Mouse (Mus musculus) MEL (cell line): ENCODE data around the gene Ddah1. TPM values are rescaled to one million over a fixed set of nuclear protein-coding genes. Genes with fewer than 3 reads are reported as not detected.

Source experiments
- DNase-seq: peaks from one replicate; pipeline ENCODE4 v3.0.0; 2011; ENCODE audit warnings: low read depth, low spot score
- H3K27ac ChIP-seq: 2 replicates; pipeline ENCODE4 v1.5.1; 2012; ENCODE audit warnings: low read depth, mild to moderate bottlenecking, control low read depth, low read length, moderate library complexity; ENCODE audit not compliant: control insufficient read depth
- H3K27me3 ChIP-seq, 2 experiments: fragments of 150-350 bp in 1 of 2; sonication (generic) in 1 of 2; 2 replicates each; pipeline ENCODE4 v1.6.1; 2012; ENCODE audit warnings: low read length in 2 of 2, mild to moderate bottlenecking in 2 of 2, improper control_type of control experiment in 1 of 2, moderate library complexity in 1 of 2; ENCODE audit not compliant: insufficient read depth in 2 of 2, control insufficient read depth in 1 of 2
- H3K36me3 ChIP-seq, 2 experiments: 2 replicates each; pipeline ENCODE4 v1.6.1; 2012 to 2014; ENCODE audit warnings: low read length in 2 of 2, improper control_type of control experiment in 1 of 2, inconsistent platforms in 1 of 2, mild to moderate bottlenecking in 1 of 2; ENCODE audit not compliant: insufficient read depth in 2 of 2, control insufficient read depth in 1 of 2
- H3K4me1 ChIP-seq, 2 experiments: fragments of 150-350 bp in 1 of 2; sonication (generic) in 1 of 2; 2 replicates each; pipeline ENCODE4 v1.6.1; 2012; ENCODE audit warnings: low read length in 2 of 2, improper control_type of control experiment in 1 of 2, mild to moderate bottlenecking in 1 of 2; ENCODE audit not compliant: insufficient read depth in 2 of 2, control insufficient read depth in 1 of 2
- H3K4me3 ChIP-seq, 2 experiments: fragments of 150-350 bp in 1 of 2; sonication (generic) in 1 of 2; 2 replicates each; pipeline ENCODE4 v1.5.1; 2012; ENCODE audit warnings: low read depth in 2 of 2, low read length in 2 of 2, mild to moderate bottlenecking in 2 of 2, moderate library complexity in 2 of 2, control low read depth in 1 of 2, improper control_type of control experiment in 1 of 2; ENCODE audit not compliant: control insufficient read depth in 1 of 2, insufficient read depth in 1 of 2
- H3K79me2 ChIP-seq: 2 replicates; pipeline ENCODE4 v1.6.1; 2012; ENCODE audit warnings: mild to moderate bottlenecking, low read length, moderate library complexity; ENCODE audit not compliant: control insufficient read depth, poor library complexity, insufficient read depth
- H3K9ac ChIP-seq: 2 replicates; pipeline ENCODE4 v1.6.1; 2012; ENCODE audit warnings: low read depth, mild to moderate bottlenecking, control low read depth, low read length, moderate library complexity; ENCODE audit not compliant: control insufficient read depth, poor library complexity, severe bottlenecking
- H3K9me3 ChIP-seq: fragments of 150-350 bp; sonication (generic); replicated peaks from 2 replicates; pipeline ENCODE4 v1.6.1; 2012; ENCODE audit warnings: mild to moderate bottlenecking, low read length, improper control_type of control experiment, moderate library complexity; ENCODE audit not compliant: insufficient read depth
- CHD1 ChIP-seq: IDR thresholded peaks from 2 replicates; pipeline ENCODE4 v1.6.1; 2012; ENCODE audit warnings: low read depth, mild to moderate bottlenecking, inconsistent platforms, low read length, improper control_type of control experiment
- CHD2 ChIP-seq: IDR thresholded peaks from 2 replicates; pipeline ENCODE4 v1.6.1; 2011; ENCODE audit warnings: low read length, improper control_type of control experiment
- CTCF ChIP-seq, 3 experiments: IDR thresholded peaks in 2 of 3; conservative IDR thresholded peaks in 1 of 3; 2 replicates each; pipeline ENCODE4 v1.5.1; 2011 to 2012; ENCODE audit warnings: low read length in 3 of 3, low read depth in 2 of 3, mild to moderate bottlenecking in 2 of 3, improper control_type of control experiment in 1 of 3, inconsistent platforms in 1 of 3, mixed read lengths in 1 of 3, moderate library complexity in 1 of 3; ENCODE audit not compliant: control insufficient read depth in 1 of 3, insufficient read depth in 1 of 3, poor library complexity in 1 of 3, severe bottlenecking in 1 of 3
- E2F4 ChIP-seq: IDR thresholded peaks from 2 replicates; pipeline ENCODE4 v1.6.1; 2011; ENCODE audit warnings: low read depth, low read length, improper control_type of control experiment, borderline replicate concordance
- ELF1 ChIP-seq: IDR thresholded peaks from 2 replicates; pipeline ENCODE4 v1.6.1; 2014; ENCODE audit warnings: low read depth, mild to moderate bottlenecking, inconsistent platforms, low read length, improper control_type of control experiment, moderate library complexity
- ETS1 ChIP-seq: IDR thresholded peaks from 2 replicates; pipeline ENCODE4 v1.6.1; 2012; ENCODE audit warnings: low read depth, mild to moderate bottlenecking, inconsistent platforms, low read length, improper control_type of control experiment, moderate library complexity
- GABPA ChIP-seq: IDR thresholded peaks from 2 replicates; pipeline ENCODE4 v1.6.1; 2012; ENCODE audit warnings: low read depth, mild to moderate bottlenecking, inconsistent platforms, low read length, improper control_type of control experiment, moderate library complexity
- GATA1 ChIP-seq: IDR thresholded peaks from 2 replicates; pipeline ENCODE4 v1.6.1; 2011; ENCODE audit warnings: low read depth, low read length, improper control_type of control experiment
- HCFC1 ChIP-seq: IDR thresholded peaks from 2 replicates; pipeline ENCODE4 v1.6.1; 2012; ENCODE audit warnings: low read depth, mild to moderate bottlenecking, inconsistent platforms, low read length, improper control_type of control experiment, moderate library complexity
- JUND ChIP-seq: IDR thresholded peaks from 2 replicates; pipeline ENCODE4 v1.6.1; 2011; ENCODE audit warnings: low read depth, mild to moderate bottlenecking, improper control_type of control experiment, low read length
- MAX ChIP-seq: IDR thresholded peaks from 2 replicates; pipeline ENCODE4 v1.6.1; 2011; ENCODE audit warnings: low read length, improper control_type of control experiment
- MAZ ChIP-seq: IDR thresholded peaks from 2 replicates; pipeline ENCODE4 v1.6.1; 2012; ENCODE audit warnings: low read depth, mild to moderate bottlenecking, inconsistent platforms, low read length, improper control_type of control experiment
- MYC ChIP-seq: IDR thresholded peaks from 2 replicates; pipeline ENCODE4 v1.6.1; 2011; ENCODE audit warnings: low read depth, mild to moderate bottlenecking, low read length, improper control_type of control experiment, moderate library complexity
- NRF1 ChIP-seq: IDR thresholded peaks from 2 replicates; pipeline ENCODE4 v1.6.1; 2014; ENCODE audit warnings: low read depth, mild to moderate bottlenecking, inconsistent platforms, low read length, improper control_type of control experiment, moderate library complexity; ENCODE audit not compliant: poor library complexity, insufficient read depth, severe bottlenecking
- POLR2A ChIP-seq, 2 experiments: IDR thresholded peaks; 2 replicates each; pipeline ENCODE4 v1.6.1; 2011 to 2012; ENCODE audit warnings: low read length in 2 of 2, mild to moderate bottlenecking in 2 of 2, control low read depth in 1 of 2, improper control_type of control experiment in 1 of 2, low read depth in 1 of 2, moderate library complexity in 1 of 2; ENCODE audit not compliant: control insufficient read depth in 1 of 2, insufficient read depth in 1 of 2, poor library complexity in 1 of 2
- POLR2AphosphoS2 ChIP-seq: IDR thresholded peaks from 2 replicates; pipeline ENCODE4 v1.6.1; 2011; ENCODE audit warnings: low read length, improper control_type of control experiment
- RCOR1 ChIP-seq: IDR thresholded peaks from 2 replicates; pipeline ENCODE4 v1.6.1; 2012; ENCODE audit warnings: low read depth, mild to moderate bottlenecking, inconsistent platforms, low read length, improper control_type of control experiment
- SIN3A ChIP-seq: IDR thresholded peaks from 2 replicates; pipeline ENCODE4 v1.6.1; 2012; ENCODE audit warnings: low read length, improper control_type of control experiment, inconsistent platforms
- TAL1 ChIP-seq: IDR thresholded peaks from 2 replicates; pipeline ENCODE4 v1.6.1; 2012; ENCODE audit warnings: mild to moderate bottlenecking, inconsistent platforms, low read length, moderate library complexity, mixed read lengths
- TBP ChIP-seq: IDR thresholded peaks from 2 replicates; pipeline ENCODE4 v1.8.0; 2011; ENCODE audit warnings: low read depth, low read length, improper control_type of control experiment
- TCF12 ChIP-seq: IDR thresholded peaks from 2 replicates; pipeline ENCODE4 v1.6.1; 2014; ENCODE audit warnings: low read depth, mild to moderate bottlenecking, inconsistent platforms, low read length, improper control_type of control experiment, moderate library complexity
- UBTF ChIP-seq: IDR thresholded peaks from 2 replicates; pipeline ENCODE4 v1.6.1; 2012; ENCODE audit warnings: low read depth, mild to moderate bottlenecking, inconsistent platforms, low read length, improper control_type of control experiment, moderate library complexity, borderline replicate concordance; ENCODE audit not compliant: insufficient read depth
- USF2 ChIP-seq, 2 experiments: IDR thresholded peaks; 2 replicates each; pipeline ENCODE4 v1.6.1; 2011 to 2012; ENCODE audit warnings: improper control_type of control experiment in 2 of 2, low read length in 2 of 2, borderline replicate concordance in 1 of 2, inconsistent platforms in 1 of 2, low read depth in 1 of 2, mild to moderate bottlenecking in 1 of 2; ENCODE audit not compliant: insufficient read depth in 1 of 2
- ZC3H11A ChIP-seq: IDR thresholded peaks from 2 replicates; pipeline ENCODE4 v1.6.1; 2012; ENCODE audit warnings: low read depth, mild to moderate bottlenecking, inconsistent platforms, low read length, improper control_type of control experiment
- ZKSCAN1 ChIP-seq: IDR thresholded peaks from 2 replicates; pipeline ENCODE4 v1.6.1; 2012; ENCODE audit warnings: low read depth, mild to moderate bottlenecking, inconsistent platforms, low read length, improper control_type of control experiment, moderate library complexity
- ZNF384 ChIP-seq: IDR thresholded peaks from 2 replicates; pipeline ENCODE4 v1.6.1; 2012; ENCODE audit warnings: low read depth, mild to moderate bottlenecking, inconsistent platforms, low read length, improper control_type of control experiment
- polyA plus RNA-seq, 2 experiments: library from polyadenylated mRNA; stranded (reverse) in 1 of 2; unstranded in 1 of 2; fragments of >175 nt in 1 of 2; fragments of >200 nt in 1 of 2; gene quantifications; 2 replicates each; pipeline versions ENCODE4 v1.2.1 to v1.2.4; 2012; ENCODE audit warnings: low replicate concordance in 2 of 2, low read depth in 1 of 2; ENCODE audit not compliant: insufficient read length in 2 of 2, insufficient read depth in 1 of 2, missing spikeins in 1 of 2
- total RNA-seq: library from RNA; depleted of rRNA; stranded (reverse); fragments of 300-350 nt; gene quantifications from 2 replicates; pipeline ENCODE4 v1.2.3, GENCODE M21; 2012

The Ddah1 gene
- total and polyA plus RNA-seq, 3 experiments, result not detected

DNA sequence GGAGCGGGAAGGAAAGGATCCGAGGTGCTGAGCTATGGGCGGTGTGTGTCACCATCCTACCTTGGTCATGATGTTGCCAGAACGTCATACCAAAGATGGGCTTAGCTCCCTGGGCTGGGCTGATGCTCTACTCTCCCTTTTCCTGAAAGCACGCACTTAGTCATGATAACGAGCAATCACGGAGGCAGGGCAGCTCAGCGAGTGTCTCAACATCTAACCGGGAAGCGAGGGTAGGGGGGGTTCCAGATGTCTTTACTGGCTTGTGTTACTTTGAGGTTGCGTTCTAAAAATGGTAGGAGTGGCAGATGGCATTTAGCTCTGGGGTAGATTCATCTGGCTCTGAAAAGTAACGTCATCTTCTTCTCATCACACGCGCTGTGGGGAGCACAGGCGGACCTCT, 18.5 kb downstream of the Ddah1 start:
- Histone ChIP-seq H3K27ac (no peak overlapping the region), H3K9me3 (no peaks in the 10 kb centered on the region), H3K27me3 (no peaks in the 10 kb centered on the region), H3K36me3 (no peaks in the 10 kb centered on the region), H3K9ac (no peak overlapping the region), H3K4me3 (no peak overlapping the region), H3K79me2 (no peaks in the 10 kb centered on the region), H3K4me1 (no peaks in the 10 kb centered on the region)
- no peak for DNase-seq
- TF ChIP-seq ELF1 (no peak), TBP (no peak), GABPA (no peak), RCOR1 (no peak), JUND (no peak), CTCF (IDR thresholded peaks at IDR 0.05 in 2 of 3, conservative IDR thresholded peaks at IDR 0.05 in 1 of 3; ENCODE audit: control insufficient read depth in 1 of 3, insufficient read depth in 1 of 3, low read depth in 2 of 3, low read length in 3 of 3, poor library complexity in 1 of 3, severe bottlenecking in 1 of 3) (no peak), MAX (no peak), E2F4 (no peak), GATA1 (no peak), TAL1 (no peak), ZKSCAN1 (no peak), HCFC1 (no peak), SIN3A (no peak), MYC (no peak), CHD2 (no peak), MAZ (no peak), TCF12 (no peak), ZC3H11A (no peak), UBTF (no peak)

DNA sequence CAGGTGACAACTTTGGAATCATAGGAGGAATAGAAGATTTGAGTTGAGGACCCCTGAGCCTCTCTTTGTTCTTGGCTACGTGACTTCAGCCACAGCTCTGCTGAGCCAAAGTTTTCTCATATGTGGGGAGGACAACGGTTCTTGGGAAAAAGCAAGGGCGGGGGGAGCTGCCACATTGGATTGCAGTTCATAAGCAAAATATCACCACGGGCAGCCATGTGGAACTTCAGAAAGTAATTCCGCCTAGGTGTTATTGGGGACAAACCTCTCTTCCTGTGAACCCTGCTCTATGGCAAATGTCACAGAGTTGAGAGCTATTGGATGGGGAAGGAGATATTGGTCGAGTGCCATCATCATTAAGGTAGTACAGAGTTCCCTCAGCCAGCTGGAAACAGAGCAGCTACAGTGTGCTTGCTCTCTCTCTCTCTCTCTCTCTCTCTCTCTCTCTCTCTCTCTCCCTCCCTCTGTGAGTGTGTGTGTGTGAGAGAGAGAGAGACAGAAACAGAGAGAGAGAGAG, 20.0 kb downstream of the Ddah1 start:
- Histone ChIP-seq H3K9me3 (no peaks in the 10 kb centered on the region), H3K4me1 (no peaks in the 10 kb centered on the region), H3K36me3 (no peaks in the 10 kb centered on the region), H3K27ac (no peak overlapping the region), H3K9ac (no peak overlapping the region), H3K79me2 (no peaks in the 10 kb centered on the region), H3K4me3 (no peak overlapping the region), H3K27me3 (no peaks in the 10 kb centered on the region)
- TF ChIP-seq CHD1, result no peak
- no peak for TF ChIP-seq SIN3A
- no peak for TF ChIP-seq ZNF384
- TF ChIP-seq NRF1, result no peak
- TF ChIP-seq USF2 (IDR thresholded peaks at IDR 0.05; ENCODE audit: borderline replicate concordance in 1 of 2, insufficient read depth in 1 of 2, low read depth in 1 of 2, low read length in 2 of 2), result no peak
- TF ChIP-seq POLR2A (IDR thresholded peaks at IDR 0.05; ENCODE audit: control insufficient read depth in 1 of 2, insufficient read depth in 1 of 2, low read depth in 1 of 2, low read length in 2 of 2, poor library complexity in 1 of 2), result no peak
- TF ChIP-seq ETS1, result no peak
- no peak for TF ChIP-seq POLR2AphosphoS2
- TF ChIP-seq TCF12, result no peak
- no peak for DNase-seq
